9 mouse cellular contexts compared by ENCODE assay signal in genomic region chr2:44068906-44069305, GRCm38 (mm10).
DNase-seq lines count a peak whose midpoint lies in the region; ATAC-seq lines count a peak whose summit lies in the region.
"Had no signal": no experiment of that assay in that cellular context is flagged by ENCODE, and none has a peak within 500 bp of the region (broad histone marks: within the 10 kb centered on the region; RNA-seq: fewer than 3 reads in every experiment).

No protein-coding gene starts in this region.

- no peak for ATAC-seq in activated CD4-positive, CD25-positive, alpha-beta regulatory T cell, adult 4 months

- peak; percentile 10 for DNase-seq in layer of hippocampus, adult 11-12 months (ENCODE audit: low spot score)
- DNase-seq in layer of hippocampus, adult 9-10 months (ENCODE audit: low spot score) = no peak
- DNase-seq in cerebellum, adult 11-12 months = peak; percentile 67
- DNase-seq in cerebellum, postnatal 10 days = peak; percentile 85 to 91
- peak; percentile 42 to 63 for DNase-seq in layer of hippocampus, postnatal 14 days (ENCODE audit: low spot score in 2 of 2)
- no peak for DNase-seq in yolk sac, embryonic 10.5 days (ENCODE audit: low spot score)
- DNase-seq: liver, embryonic 13.5 days; right cerebral cortex, postnatal 4 days had no signal

Comparison
In these comparisons a context has a peak if more than half of its experiments do, and no peak if none do; other contexts are left out.
1. DNase-seq: peak in layer of hippocampus, adult 11-12 months (single experiment), cerebellum, adult 11-12 months (single experiment), cerebellum, postnatal 10 days (2 of 2) and layer of hippocampus, postnatal 14 days (2 of 2); none in layer of hippocampus, adult 9-10 months (single experiment) and yolk sac, embryonic 10.5 days (single experiment).